Mouse (Mus musculus) left cerebral cortex, adult 2 months (tissue): ENCODE measurements at regions not wholly inside any gene's neighbourhood (a gene's known extent, or its start where the extent isn't known, plus 50 kb on each side); places are given as distances from the start of the nearest gene placed in this dataset.
A peak's percentile ranks its signal among the peaks of the same experiment; 100 is the strongest.

ENCODE experiments used
- DNase-seq, 2 experiments: peaks; one replicate each; pipeline ENCODE4 v3.0.0; 2021 to 2022; ENCODE audit warnings: low spot score in 2 of 2, mixed read lengths in 1 of 2; ENCODE audit errors: extremely low spot score in 1 of 2
- H3K27ac ChIP-seq: fragments of 200-600 bp; 2 replicates; pipeline ENCODE4 v1.8.1; 2022
- H3K4me3 ChIP-seq: fragments of 200-600 bp; 2 replicates; pipeline ENCODE4 v1.8.1; 2022
- CTCF ChIP-seq: fragments of 200-600 bp; IDR thresholded peaks from 2 replicates; pipeline ENCODE4 v1.8.1; 2022; ENCODE audit warnings: antibody characterized with exemption, mild to moderate bottlenecking, moderate library complexity
- intact Hi-C: fragments of 180-260 bp; cut with DNase I; formaldehyde crosslinking; loops from one replicate; pipeline ENCODE4 v1.15.1; 2025

DNA sequence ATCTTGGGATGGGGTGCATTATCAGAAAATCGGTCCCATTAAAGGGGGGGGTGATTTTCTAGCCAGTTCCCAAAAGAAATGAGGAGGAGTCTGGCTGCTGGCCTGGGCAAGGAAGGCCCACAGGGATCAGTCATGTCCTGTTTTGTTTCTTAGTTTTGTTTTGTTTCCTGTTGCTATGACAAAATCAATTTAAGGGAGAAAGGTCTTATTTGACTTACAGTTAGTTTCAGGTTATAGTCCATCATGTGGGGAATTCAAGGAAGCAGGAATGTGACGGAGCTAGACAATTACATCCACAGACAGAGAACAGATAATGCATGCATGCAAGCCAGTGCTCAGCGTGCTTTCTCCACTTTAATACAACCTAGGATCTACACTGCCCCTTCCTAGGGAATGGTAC is 101.1 kb downstream of the Rplp1 start:
- intact Hi-C loops = no loop called here
- TF ChIP-seq CTCF = no peak

DNA sequence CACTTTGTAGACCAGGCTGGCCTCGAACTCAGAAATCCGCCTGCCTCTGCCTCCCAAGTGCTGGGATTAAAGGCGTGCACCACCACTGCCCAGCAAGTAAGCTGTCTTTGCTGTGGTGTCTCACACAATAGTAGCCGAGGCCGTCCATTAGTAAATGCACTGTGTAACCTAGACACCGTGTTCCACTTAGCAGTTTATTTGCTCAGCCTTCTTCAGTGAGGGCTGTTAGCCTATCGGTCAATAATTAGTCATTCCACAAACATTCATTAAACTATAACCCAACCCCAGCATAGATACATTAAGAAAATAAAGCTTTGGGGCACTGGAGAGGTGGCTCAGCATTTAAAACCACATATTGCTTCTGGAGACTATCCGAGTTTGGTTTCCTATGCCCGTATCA is 102.0 kb downstream of the Rplp1 start:
- DNase-seq = no peak
- intact Hi-C loops = no loop called here
- Histone ChIP-seq H3K4me3 (no peak overlapping the region), H3K27ac (no peak overlapping the region)
- TF ChIP-seq CTCF = no peak

More for the DNA sequence above, 101.1 kb downstream of the Rplp1 start:
- H3K4me3 ChIP-seq = no peak overlapping the region
- H3K27ac ChIP-seq = no peak overlapping the region
- no peak for DNase-seq

DNA sequence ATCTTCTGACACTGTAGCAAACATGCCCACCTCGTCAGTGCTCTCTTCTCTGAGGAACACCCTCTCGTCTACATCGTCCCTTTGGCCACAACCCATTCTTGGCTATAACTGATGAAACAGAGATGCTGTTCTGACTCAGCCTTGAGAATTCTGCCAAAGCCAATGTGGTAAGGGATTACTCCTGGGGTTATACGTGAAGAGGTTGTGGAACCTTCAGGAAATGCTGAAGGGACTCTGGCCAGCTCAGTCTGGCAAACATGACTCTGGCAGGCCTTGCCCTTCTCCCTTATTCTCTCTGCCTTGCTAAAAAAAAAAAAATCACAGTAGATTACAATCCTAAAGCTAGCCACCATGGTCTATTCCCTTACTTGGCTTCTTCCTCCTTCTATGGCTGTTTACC is 103.9 kb downstream of the Rplp1 start:
- Histone ChIP-seq H3K4me3 (no peak overlapping the region), H3K27ac (no peak overlapping the region)
- TF ChIP-seq CTCF = no peak
- intact Hi-C loops = no loop called here
- no peak for DNase-seq

DNA sequence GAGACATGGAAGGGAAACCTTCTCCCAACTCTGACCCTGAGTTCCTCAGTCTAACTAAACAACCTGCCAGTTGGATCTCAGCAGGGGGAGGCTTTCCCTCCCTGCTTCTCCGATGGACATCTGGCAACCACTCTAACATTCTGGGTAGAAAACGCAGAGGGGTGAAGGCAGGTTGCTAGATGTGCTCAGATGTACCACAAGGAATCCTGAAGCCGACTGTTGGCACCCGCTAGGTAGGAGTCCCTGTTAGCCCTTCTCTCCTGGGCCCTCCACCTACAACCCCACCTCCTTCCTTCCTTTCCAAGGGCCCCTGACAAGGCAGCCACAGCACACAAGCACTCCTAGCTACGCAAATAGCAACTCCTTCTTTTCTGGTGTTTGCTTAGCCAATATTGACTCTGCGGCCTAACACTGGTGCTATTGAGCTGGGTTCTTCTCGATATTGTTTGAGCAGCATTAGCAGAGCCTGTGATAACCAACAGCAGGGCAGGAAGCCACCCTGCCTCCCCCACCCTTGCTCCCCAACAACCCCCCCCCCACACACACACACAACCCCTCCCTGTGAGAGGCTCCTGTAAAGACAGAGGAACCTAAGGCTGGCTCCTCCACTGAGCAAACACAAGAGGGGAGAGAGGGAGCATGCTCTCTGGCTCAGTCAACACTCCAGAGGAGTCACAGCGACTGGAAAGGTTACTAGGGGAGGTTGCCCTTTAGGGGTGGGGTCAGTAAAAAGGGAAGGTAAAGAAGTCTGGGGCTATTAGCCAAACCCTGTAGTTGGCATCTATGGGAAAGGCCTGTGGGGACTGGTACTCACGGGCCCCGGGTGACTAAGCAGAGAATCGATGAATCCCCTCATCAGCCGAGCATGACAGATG is 105.8 kb downstream of the Rplp1 start:
- H3K4me3 ChIP-seq = no peak overlapping the region
- intact Hi-C loops = no loop called here
- no peak for TF ChIP-seq CTCF
- no peak for DNase-seq
- H3K27ac ChIP-seq = no peak overlapping the region

DNA sequence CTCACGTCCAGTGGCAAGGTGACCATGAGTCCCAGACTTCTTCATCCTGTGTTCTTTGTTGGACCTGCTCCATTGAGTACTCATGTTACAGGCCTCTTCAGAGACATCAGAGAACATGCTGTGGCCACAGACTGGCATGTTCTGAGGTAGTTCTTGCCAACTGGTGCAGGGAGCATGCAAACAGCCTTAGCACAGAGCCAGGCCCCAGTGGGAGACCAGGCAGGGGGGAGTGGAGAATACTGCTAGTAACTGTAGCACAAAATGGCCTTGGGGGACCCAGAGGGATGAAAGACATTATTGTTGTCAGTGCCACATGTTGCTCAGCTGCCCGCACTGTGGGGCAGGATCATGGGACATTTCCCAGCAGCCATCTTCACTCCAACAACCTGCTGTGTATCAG is 108.4 kb downstream of the Rplp1 start:
- Histone ChIP-seq H3K27ac (no peak overlapping the region), H3K4me3 (no peak overlapping the region)
- TF ChIP-seq CTCF = no peak
- intact Hi-C loops = no loop called here
- no peak for DNase-seq

- no peak for TF ChIP-seq CTCF
- Histone ChIP-seq H3K4me3 (no peak overlapping the region), H3K27ac (no peak overlapping the region)
- DNase-seq = no peak
- intact Hi-C loops = no loop called here
These were observed 110.8 kb downstream of the Rplp1 start for GRCm38 (mm10) chr9:61803555-61803954.

DNA sequence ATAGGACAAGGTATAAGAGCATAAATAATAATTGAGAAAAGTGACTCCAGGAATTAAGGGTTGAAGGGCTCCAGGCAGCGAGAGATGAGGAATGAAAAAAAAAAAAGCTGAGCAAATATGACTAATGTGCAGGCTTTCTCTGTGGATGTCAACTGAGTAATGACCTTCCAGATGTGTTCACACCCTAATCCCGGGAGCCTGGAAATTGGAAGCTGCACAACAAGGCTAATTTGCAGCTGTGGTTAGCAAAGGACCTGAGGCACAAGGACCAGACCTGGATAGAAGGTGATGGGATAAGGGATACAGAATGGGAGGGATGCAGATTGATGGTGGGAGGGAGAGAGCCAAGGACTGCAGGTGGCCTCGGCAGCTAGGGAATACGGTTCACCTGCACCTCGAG is 111.6 kb downstream of the Rplp1 start:
- Histone ChIP-seq H3K27ac (no peak overlapping the region), H3K4me3 (no peak overlapping the region)
- no peak for DNase-seq
- intact Hi-C loops = no loop called here
- no peak for TF ChIP-seq CTCF

GRCm38 (mm10) chr9:61799535-61799934 is 114.8 kb downstream of the Rplp1 start:
- H3K27ac ChIP-seq = no peak overlapping the region
- intact Hi-C loops = no loop called here
- no peak overlapping the region for H3K4me3 ChIP-seq
- DNase-seq = no peak
- TF ChIP-seq CTCF = no peak

GRCm38 (mm10) chr9:61795910-61796309 is 118.4 kb downstream of the Rplp1 start:
- H3K4me3 ChIP-seq = no peak overlapping the region
- TF ChIP-seq CTCF = no peak
- H3K27ac ChIP-seq = no peak overlapping the region
- DNase-seq = no peak
- intact Hi-C loops = no loop called here

GRCm38 (mm10) chr9:61791435-61792064 is 122.8 kb downstream of the Rplp1 start:
- Histone ChIP-seq H3K4me3 (no peak overlapping the region), H3K27ac (no peak overlapping the region)
- DNase-seq = peak; percentile 17 to 64
- intact Hi-C loops = loop anchor here (1.0 to 2.0 kb wide), 2 partner anchors 37 to 213 kb away; no protein-coding TSS in a partner anchor
- no peak for TF ChIP-seq CTCF

- no peak for DNase-seq
- no peak for TF ChIP-seq CTCF
- intact Hi-C loops = loop anchor here (1.0 to 2.0 kb wide), 2 partner anchors 36 to 213 kb away; no protein-coding TSS in a partner anchor
- no peak overlapping the region for H3K4me3 ChIP-seq
- no peak overlapping the region for H3K27ac ChIP-seq
These were observed 123.5 kb downstream of the Rplp1 start for GRCm38 (mm10) chr9:61790849-61791248.

- intact Hi-C loops = no loop called here
- H3K4me3 ChIP-seq = no peak overlapping the region
- H3K27ac ChIP-seq = no peak overlapping the region
- DNase-seq = peak in 1 of 2 experiments; percentile 33
- no peak for TF ChIP-seq CTCF
These were observed 125.1 kb downstream of the Rplp1 start for GRCm38 (mm10) chr9:61789066-61789897.
